Mouse (Mus musculus) embryo, embryonic 11.5 days (tissue): ENCODE measurements around the gene Enox1.

Source experiments
- DNase-seq: peaks from one replicate; pipeline ENCODE4 v3.0.0-alpha.2; 2012; ENCODE audit warnings: low read depth, low spot score

The Enox1 gene

DNA sequence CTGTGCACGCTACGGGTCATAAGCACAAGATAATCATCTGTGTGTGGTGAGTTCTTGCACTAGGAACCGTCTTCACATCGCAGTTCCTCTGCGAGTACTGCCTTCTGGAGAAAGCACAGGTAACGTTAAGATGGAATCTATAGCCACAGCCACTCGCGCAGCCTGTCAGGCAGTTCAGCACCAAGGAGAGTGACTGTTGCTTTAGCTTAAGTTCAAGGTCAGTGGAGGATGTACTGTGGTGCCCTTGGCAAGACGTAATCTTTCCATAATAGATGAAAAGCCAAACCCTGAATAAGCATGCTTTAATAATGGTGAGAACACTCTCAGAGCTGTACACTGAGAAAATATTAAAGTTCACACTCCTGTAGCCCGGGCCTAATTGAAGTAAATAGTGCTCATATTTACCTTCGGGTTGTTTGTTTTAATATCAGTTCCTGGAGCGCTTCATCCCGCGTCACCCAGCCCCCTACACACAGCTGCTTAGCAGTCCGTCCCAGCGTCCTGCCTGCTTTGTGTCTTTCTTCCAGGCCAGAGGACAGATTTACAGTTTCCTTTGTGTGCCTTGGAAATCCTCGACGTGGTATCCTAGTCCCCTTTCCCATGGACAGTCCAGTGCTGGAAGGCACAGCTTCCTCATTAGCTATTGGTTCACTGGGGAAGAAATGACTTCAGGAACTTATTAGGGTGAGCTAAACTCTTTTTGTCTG lies 38.9 kb downstream of the Enox1 start:
- DNase-seq: peak; percentile 42

GRCm38 (mm10) chr14:77196246-77196645 lies 39.7 kb downstream of the Enox1 start:
- no peak for DNase-seq

DNA sequence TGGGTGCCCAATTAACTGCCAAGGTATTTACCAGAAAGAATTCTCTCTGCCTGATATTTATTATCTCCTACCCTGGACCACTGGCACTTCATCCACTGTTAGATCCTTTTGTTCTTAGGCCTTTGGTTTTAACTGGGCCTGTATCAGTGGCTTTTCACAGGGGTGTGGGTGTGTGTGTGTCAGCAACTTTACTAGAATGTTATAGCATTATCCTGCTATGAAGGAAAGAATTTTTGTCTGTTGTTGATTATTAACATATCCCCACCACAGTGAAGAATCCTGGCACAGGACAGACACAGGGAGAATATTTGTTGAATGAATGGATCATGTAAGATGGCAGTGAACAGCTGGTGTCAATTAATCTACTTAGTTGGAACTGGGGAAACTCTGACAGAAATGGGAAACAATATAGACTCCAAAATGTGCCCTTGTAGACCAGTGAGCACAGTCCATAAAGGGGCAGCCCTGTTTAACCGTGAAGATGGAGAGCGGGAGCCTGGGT lies 40.9 kb downstream of the Enox1 start:
- no peak for DNase-seq

DNA sequence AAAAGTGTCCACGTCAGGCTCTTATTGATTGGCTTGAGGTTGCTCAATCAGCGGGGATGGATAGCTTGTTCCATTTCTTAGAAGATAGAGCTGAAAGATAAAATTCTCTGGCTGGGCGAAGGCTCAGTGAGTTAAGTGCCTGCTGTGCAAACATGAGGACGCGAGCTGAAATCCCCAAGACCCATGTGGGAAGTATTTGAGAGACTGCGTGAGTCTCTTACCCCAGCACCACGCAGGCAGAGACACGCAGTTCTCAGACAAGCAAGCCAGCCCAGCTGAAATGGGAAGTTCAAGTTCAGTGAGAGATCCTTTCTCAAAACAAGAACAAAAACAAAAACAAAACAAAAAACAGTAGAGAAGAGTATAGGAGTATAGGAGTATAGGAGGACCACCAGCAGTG lies 54.3 kb downstream of the Enox1 start:
- DNase-seq: no peak

GRCm38 (mm10) chr14:77213210-77213609 lies 56.6 kb downstream of the Enox1 start:
- no peak for DNase-seq

GRCm38 (mm10) chr14:77214848-77215247 lies 58.3 kb downstream of the Enox1 start:
- no peak for DNase-seq

GRCm38 (mm10) chr14:77225346-77225745 lies 68.8 kb downstream of the Enox1 start:
- DNase-seq: no peak

GRCm38 (mm10) chr14:77238811-77239210 lies 82.2 kb downstream of the Enox1 start:
- no peak for DNase-seq

GRCm38 (mm10) chr14:77239360-77239759 lies 82.8 kb downstream of the Enox1 start:
- DNase-seq: no peak

- DNase-seq: no peak
Observed at GRCm38 (mm10) chr14:77246977-77247376, 90.4 kb downstream of the Enox1 start.

DNA sequence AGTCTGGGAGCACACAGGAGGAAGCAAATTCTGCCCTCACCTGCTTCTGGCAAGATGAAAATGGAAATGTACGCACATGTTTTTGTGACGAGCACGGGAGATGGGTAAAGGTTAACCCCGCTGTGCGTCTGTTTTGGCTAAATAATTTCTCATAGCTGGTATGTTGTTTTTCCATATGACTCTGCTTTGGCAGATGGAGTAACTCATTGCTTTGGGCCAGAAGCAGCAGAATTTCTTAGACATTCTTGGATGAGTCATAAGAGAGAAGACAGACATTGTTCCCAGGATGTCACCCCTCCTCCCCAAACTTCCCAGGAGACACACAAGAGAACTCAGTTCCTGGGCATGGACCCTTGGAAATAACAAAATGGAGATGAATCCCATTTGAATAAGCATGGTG lies 91.9 kb downstream of the Enox1 start:
- DNase-seq: no peak

DNA sequence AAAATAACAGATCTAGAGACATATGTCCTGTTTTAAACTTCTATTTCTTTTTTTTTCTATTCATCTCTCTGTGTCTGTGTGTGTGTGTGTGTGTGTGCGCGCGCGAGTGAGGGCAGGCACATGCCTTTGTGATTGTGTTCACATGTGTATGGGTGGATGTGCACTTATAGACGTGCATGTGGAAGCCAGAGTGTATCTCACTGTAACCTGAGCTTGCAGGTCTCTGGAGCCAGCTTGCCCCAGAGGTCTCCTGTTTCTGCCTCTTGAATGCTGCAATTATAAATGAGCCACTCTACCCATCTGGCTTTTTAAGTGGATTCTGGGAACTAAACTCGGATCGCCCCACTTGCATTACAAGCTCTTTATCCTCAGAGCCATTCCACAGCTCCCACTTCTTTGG lies 92.4 kb downstream of the Enox1 start:
- no peak for DNase-seq

GRCm38 (mm10) chr14:77250652-77251238 lies 94.2 kb downstream of the Enox1 start:
- DNase-seq: no peak

DNA sequence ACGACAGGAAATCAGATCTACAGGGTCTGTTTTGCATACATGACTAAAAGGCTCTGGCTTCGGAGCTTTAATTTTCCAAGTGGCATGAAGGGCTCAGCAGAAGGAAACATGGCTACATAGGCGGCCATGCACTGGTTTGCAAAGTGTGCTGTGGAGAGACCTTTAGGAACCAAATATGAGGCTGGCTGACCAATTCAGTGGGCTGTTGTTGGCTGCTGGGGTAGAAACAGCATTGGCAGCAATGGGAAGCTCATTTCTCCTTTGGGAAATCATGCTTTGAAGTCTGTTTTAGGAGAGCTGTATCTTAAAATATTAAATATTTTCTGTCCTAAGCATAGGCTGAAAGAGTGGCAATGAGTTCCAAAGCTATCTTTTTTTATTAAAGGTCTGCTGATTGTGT lies 98.6 kb downstream of the Enox1 start:
- DNase-seq: no peak

DNA sequence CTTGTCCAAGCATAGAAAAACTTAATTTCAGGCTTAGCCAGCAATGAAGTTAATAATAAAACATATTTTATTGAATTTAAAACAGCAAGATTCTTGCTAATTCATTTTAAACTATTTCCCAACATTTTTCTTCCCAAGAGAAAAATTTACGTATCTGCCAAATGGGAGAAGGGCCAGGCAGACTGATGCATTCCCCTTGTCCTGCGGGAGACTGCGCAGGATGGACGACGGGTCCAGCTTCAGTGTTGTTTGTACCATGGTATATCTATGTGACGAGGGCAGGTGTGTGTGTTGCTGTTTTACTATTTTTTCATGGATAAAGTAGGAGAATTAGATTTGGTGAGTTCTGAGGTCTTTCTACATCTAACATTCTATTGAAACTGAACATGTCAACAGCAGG lies 99.1 kb downstream of the Enox1 start:
- no peak for DNase-seq

GRCm38 (mm10) chr14:77256943-77257342 lies 100.4 kb downstream of the Enox1 start:
- DNase-seq: no peak

GRCm38 (mm10) chr14:77257461-77257860 lies 100.9 kb downstream of the Enox1 start:
- no peak for DNase-seq

DNA sequence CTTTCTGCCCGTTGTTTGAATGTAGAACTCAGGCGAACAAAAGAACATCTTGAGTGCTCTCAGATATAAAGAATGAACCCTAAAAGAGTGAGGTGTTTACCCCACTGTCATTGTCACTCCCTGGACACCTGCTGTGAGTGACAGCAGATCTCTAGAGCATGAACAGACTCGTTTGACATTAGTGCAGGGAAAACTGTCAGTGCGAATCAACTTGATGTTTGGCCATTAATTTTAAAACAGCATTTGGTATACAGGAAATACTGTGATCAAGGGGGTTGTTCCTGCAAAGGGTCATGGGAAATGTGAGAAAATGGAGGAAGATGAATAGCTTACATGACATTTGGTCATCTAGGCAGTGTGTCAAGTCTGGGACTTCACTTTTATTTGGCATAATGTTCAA lies 101.6 kb downstream of the Enox1 start:
- no peak for DNase-seq

GRCm38 (mm10) chr14:77259686-77260085 lies 103.1 kb downstream of the Enox1 start:
- DNase-seq: no peak

- DNase-seq: no peak
Observed at GRCm38 (mm10) chr14:77260107-77260506, 103.5 kb downstream of the Enox1 start.

GRCm38 (mm10) chr14:77266805-77267771 lies 110.5 kb downstream of the Enox1 start:
- no peak for DNase-seq

DNA sequence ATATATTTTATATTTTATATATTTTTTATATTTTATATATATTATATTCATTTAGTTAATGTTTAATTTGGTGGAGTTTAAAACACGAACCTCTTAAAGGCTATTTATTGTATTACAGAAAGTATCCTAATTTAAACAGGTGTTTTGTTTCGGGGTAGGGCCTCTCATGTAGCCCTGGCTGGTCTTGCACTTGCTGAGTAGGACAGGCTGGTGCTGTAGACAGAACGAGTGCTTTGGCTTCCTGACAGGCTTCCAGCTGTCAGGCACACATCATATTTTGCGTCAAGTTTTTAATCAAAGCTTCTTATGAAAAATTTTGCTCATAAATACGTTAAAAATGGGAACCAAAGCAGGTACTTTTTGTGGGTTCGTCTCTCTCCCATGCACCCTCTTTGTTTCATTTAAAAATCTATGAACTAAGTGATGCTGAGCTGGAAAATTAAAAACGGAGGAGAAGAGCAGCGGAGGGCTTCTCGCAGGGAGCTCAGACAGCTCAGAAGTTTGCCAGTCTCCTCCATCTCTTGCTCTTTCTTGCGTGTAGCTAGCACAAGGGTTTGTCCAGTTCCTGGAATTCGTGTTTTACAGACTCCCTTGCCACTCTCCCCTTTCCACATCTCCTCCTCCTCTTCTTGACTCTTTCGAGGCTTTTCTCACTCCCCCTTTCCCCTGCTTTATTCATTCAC lies 115.8 kb downstream of the Enox1 start:
- DNase-seq: no peak
